Mouse (Mus musculus): ENCODE data around the gene Mmp15.
A peak's percentile ranks its signal among the peaks of the same experiment; 100 is the strongest.

Gene Mmp15

DNA sequence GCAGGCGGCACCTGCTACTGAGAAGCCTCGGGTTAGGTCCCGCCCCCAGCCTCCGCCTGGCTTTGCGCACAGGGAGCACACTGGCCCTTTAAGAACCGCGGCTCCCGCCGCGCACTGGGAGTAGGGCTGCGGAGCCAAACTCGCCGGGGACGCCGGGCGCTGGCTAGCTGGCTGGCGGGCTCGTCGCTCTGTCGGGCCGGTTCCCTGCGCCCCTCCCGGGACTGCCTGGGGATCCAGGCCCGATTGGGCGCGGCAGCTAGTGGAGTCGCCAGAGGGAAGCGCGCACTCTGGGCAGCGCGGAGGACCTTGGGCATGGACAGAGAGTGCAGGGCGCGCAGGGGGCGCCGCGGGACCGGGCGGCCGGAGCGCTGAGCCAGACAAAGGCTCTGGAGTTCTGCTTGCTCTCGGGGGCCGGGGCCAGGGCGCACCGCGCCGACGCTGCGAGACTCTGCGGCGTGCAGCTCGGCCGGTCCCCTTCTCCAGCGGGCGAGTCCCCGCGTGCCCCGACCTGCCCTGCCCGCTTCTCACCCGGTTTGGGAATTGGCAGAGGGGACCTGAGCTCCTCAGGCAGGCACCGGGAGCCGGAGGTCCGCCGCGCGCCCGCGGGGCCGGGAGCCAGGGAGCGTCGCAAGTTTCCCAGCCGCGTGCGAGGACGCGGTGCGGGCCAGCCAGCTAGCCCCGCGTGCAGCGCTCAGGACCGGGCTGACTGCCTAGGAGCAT is at the start of gene Mmp15:
TSS of gene Mmp15 (plus strand) at position 118 of the 720 bp plus-strand sequence.
- DNase-seq (ENCODE audit: low spot score) = no peak

DNA sequence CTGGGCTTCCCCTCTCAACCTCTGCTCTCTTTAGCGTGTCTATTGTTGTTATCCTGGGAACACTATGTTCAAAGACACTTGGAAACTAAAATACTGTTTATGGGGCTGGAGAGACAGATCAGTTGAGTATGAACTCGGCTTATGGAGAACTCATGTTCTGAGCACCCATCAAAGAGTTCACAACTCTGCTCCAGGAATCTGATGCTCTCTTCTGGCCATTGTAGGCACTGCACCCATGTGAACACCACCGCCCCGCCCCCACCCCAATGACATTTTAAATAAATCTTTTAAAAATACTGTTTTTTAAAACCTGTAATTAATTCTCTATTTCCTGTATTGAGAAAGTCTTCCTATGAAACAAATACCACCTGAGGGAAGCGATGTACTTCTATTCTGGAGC is 49.7 kb upstream of the Mmp15 start:
- no peak for DNase-seq (ENCODE audit: low spot score)

- DNase-seq (ENCODE audit: low spot score) = no peak
Observed at GRCm38 (mm10) chr8:95305526-95305925, 46.5 kb upstream of the Mmp15 start.

GRCm38 (mm10) chr8:95306431-95306830 is 45.6 kb upstream of the Mmp15 start, which contains the start of gene Cngb1:
Gene Cngb1 (minus strand): TSS chr8:95306585.
- no peak for DNase-seq (ENCODE audit: low spot score)

DNA sequence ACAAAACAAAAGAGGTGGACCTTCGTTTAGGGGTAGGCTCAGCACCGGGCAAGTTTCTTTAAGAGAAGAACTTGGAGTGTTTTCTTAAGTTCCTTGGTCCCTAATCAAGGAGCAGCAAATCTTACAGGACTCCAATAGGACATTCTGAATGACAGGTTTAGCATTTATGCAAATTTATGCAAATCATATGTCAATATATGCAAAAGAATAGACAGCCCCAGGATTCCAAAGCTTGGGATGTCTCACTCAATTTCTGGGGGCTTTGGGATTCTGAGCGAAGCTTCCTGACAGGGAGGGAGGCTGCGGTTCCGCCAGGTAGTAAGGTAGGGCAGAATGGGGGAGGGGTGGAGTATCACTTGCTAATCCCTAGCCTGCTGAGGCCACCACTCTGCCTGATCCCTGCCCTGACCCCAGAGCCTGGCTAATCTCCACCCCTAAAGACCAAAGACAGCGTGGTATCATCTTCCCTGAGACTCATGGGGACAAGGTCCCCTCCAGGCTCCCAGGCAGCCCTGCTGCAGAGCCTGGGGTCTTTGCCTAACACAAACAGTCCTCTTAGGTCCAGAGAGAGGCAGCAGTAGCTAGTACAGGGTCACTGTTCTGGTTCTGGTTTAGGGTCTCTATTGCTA is 41.6 kb upstream of the Mmp15 start, which contains the start of gene Tepp:
TSS of gene Tepp (plus strand) at position 225 of the 629 bp plus-strand sequence.
- DNase-seq (ENCODE audit: low spot score) = no peak

GRCm38 (mm10) chr8:95312836-95313235 is 39.2 kb upstream of the Mmp15 start:
- DNase-seq (ENCODE audit: low spot score) = no peak

DNA sequence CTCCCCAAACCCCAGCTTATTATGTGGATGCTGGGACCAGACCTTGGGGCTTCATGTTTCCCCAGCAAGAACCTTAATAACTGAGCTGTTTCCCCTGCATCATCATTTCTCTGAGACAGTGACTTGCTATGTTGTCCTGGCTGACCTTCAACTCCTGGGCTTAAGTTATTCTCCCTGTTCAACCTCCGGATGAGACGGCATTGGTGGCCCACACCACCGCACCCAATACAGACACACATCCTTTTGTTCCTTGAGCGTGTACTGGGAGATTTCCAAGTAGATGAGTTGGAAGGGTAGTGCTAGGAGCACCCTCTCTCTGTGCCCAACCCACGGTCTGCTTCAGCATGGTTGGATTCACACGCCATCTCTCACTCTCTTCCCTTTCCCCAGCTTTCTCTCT is 38.2 kb upstream of the Mmp15 start:
- DNase-seq (ENCODE audit: low spot score) = no peak

- no peak for DNase-seq (ENCODE audit: low spot score)
Observed at GRCm38 (mm10) chr8:95314707-95315106, 37.4 kb upstream of the Mmp15 start.

- no peak for DNase-seq (ENCODE audit: low spot score)
Observed at GRCm38 (mm10) chr8:95315350-95315749, 36.7 kb upstream of the Mmp15 start.

DNA sequence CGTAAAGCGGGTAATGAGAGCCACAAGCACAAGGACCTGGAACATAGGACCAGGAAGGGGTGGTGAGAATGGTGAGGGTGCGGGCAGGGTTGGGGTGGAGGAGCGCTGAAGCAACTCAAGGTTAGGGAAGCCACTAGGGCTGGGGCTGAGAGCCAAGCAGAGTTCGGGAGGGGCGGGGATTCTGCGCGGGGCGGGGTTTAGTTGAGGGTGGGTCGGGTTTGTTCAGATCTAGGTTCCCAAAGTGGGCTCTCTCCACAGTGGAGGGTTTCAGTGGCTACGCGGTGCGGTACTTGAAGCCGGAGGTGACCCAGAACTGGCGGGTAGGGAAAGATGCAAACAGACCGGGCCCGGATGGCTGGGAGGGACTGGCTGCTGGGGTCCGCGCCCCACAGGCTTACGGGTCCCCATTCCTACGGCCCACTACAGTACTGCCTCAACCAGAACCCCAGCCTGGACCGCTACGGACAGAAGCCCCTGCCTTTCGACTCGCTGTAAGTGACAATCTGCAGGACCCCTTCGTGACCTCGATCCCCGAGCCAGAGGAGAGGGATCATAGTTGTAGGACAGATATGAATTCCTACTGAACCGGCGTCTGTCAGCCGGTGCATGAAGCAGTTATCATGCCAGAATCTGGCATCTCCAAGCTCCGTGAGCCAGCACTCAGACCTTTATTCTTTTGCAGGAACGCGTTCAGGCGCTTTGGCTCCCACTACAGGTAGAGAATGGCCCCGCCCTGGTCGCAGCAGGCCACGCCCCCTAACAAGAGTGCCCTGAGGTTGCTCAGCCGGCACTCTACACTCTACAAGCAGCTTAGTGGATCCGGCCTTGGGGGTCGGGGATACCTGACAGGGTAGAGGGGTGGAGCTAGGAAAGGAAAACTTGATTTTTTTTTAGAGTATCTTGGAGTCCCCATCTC is 31.6 kb upstream of the Mmp15 start:
- no peak for DNase-seq (ENCODE audit: low spot score)

DNA sequence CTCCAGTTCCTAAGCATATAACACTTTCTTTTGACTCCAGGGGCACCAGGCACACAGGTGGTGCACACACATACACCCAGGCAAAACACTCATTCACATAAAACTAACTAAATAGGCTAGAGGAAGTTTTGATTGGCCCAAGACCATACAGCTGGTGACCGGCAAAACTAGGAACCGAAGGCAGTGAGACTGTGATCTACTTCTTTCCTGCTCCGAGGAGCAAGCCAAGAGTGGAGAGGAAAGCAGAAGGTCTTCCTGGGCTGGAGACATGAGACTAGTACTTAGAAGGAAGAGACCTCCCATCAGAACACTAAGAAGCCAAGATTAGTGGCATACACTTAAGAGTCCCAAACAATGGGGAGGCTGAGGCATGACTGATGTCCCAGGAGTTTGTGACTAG is 28.9 kb upstream of the Mmp15 start:
- no peak for DNase-seq (ENCODE audit: low spot score)

GRCm38 (mm10) chr8:95324646-95325045 is 27.4 kb upstream of the Mmp15 start:
- no peak for DNase-seq (ENCODE audit: low spot score)

- no peak for DNase-seq (ENCODE audit: low spot score)
Observed at GRCm38 (mm10) chr8:95326822-95327221, 25.2 kb upstream of the Mmp15 start.

- DNase-seq (ENCODE audit: low spot score) = no peak
Observed at GRCm38 (mm10) chr8:95327866-95328465, 24.1 kb upstream of the Mmp15 start.

DNA sequence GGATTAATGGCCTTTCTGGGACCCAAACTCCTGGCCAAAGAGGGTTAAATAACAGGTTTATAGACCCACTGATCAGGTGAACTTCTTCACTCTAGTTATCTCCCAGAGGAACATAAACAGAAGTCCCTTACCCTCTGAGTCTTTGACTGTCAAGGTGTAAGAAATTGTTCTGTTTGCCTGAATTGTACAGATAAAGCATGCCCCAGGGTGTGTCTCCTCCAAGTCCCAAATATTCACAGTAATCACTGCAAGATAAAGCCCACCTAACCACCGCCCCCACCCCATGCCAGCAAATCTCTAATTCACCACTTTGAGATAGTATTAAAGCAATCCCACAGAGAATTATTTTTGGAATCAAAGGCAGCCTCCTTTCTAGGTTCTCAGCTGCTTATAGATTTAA is 21.7 kb upstream of the Mmp15 start:
- DNase-seq (ENCODE audit: low spot score) = no peak

- DNase-seq (ENCODE audit: low spot score) = no peak
Observed at GRCm38 (mm10) chr8:95331156-95331719, 20.8 kb upstream of the Mmp15 start.

DNA sequence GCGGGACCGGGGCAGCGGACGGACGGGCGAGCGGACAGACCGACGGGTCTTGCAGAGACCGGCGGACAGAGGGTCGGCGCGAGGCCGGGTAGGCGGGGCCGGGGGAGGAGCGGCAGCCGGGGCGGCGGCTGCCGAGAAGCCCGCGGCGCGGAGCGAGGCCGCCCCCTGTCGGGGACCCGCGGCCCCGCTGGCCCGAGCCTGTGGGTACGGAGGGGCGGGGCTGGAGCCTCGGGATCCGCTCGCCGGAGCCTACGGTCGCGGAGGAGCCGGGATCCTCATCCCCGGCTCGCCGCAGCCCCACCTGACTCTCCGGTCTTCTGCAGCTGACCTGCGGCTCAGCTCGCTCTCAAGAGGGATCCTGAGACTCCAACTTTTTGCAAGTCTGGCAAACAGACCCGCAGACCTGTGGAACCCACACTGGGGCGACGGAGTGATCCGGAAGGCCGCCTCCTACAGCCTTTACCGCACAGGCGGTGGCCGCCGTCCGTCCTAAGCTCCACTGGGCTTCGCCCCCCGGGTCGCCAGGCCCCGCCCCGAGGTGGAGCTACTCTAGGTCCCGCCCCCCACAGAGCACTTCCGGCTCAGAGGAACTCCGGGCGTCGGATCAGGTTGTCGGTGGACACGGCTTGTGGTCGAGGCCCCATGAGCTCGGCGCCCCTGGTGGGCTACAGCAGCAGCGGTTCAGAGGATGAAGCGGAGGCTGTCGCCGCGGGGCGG is 20.2 kb upstream of the Mmp15 start, which contains the start of the genes Zfp319 and Usb1:
TSS of gene Zfp319 (minus strand) at position 231 of the 717 bp plus-strand sequence.
TSS of gene Usb1 (plus strand) at position 565 of the 717 bp plus-strand sequence.
- peak; percentile 64 for DNase-seq (ENCODE audit: low spot score)

- no peak for DNase-seq (ENCODE audit: low spot score)
Observed at GRCm38 (mm10) chr8:95332437-95333199, 19.4 kb upstream of the Mmp15 start.

DNA sequence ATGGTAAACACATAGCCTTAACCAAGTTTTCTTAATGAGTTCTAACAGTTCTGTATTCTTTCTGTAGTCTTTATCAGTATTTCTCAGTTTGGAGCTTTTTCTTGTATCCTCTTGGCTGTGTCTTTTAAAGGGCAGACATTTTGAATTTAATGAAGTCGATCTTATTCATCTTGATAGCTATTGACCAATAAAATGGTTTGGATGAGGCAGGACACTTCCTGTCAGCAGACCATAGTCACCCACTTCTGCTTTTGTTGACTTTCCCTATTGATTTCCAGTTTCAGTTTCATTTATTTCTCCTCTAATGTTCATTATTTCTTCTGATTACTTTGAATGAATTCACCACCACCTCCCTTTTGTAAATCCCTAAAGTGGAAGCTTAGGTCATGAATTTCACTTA is 16.4 kb upstream of the Mmp15 start:
- no peak for DNase-seq (ENCODE audit: low spot score)

DNA sequence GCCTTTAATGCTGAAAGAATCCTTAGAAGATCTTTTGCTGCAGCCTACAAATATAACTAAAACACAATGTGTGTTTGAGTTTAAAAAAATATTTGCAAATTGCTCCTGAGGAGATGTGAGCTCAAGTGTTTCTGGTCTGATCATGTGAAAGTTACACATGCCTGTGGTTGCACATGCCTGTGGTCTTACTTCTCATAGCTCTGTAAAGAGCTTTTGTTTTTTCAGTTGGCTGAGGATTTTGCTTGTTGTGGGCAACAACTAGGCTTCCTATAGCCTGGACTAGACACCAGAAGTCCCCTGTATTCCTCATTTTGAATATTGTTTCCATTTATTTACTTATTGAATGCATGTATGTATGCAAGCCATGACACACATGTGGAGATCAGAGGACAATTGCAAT is 15.7 kb upstream of the Mmp15 start:
- DNase-seq (ENCODE audit: low spot score) = no peak

All from layer of hippocampus, adult 9-10 months (tissue).